Mouse (Mus musculus): Measurements from ENCODE around the gene Vil1. TPM values are rescaled to one million over a fixed set of nuclear protein-coding genes. Genes with fewer than 3 reads are reported as not detected.

Gene Vil1
- polyA plus RNA-seq, 1 experiment = not detected

GRCm38 (mm10) chr1:74437702-74438427 lies 28.7 kb downstream of the Vil1 start:
- Histone ChIP-seq H3K9me3 (no peaks in the 10 kb centered on the region), H3K4me1 (peaks cover 4% of the 10 kb centered on the region), H3K4me3 (replicated peaks) (no peak overlapping the region), H3K27me3 (replicated peaks) (no peaks in the 10 kb centered on the region), H3K36me3 (replicated peaks; ENCODE audit: low read length) (peaks cover 82% of the 10 kb centered on the region)
- TF ChIP-seq FLI1 (IDR thresholded peaks at IDR 0.05; ENCODE audit: low read length) = no peak
- TF ChIP-seq GATA1 (IDR thresholded peaks at IDR 0.05; ENCODE audit: borderline replicate concordance, low read length) = no peak

GRCm38 (mm10) chr1:74439166-74439876 lies 30.1 kb downstream of the Vil1 start:
- Histone ChIP-seq H3K36me3 (replicated peaks; ENCODE audit: low read length) (peaks cover 85% of the 10 kb centered on the region), H3K4me3 (replicated peaks) (no peak overlapping the region), H3K9me3 (no peaks in the 10 kb centered on the region), H3K4me1 (peaks cover 4% of the 10 kb centered on the region), H3K27me3 (replicated peaks) (no peaks in the 10 kb centered on the region)
- no peak for TF ChIP-seq GATA1 (IDR thresholded peaks at IDR 0.05; ENCODE audit: borderline replicate concordance, low read length)
- TF ChIP-seq FLI1 (IDR thresholded peaks at IDR 0.05; ENCODE audit: low read length) = no peak

- TF ChIP-seq GATA1 (IDR thresholded peaks at IDR 0.05; ENCODE audit: borderline replicate concordance, low read length) (no peak), FLI1 (IDR thresholded peaks at IDR 0.05; ENCODE audit: low read length) (no peak)
- Histone ChIP-seq H3K36me3 (replicated peaks; ENCODE audit: low read length) (peaks cover 80% of the 10 kb centered on the region), H3K4me1 (no peaks in the 10 kb centered on the region), H3K9me3 (no peaks in the 10 kb centered on the region), H3K4me3 (replicated peaks) (no peak overlapping the region), H3K27me3 (replicated peaks) (no peaks in the 10 kb centered on the region)
These were observed 35.4 kb downstream of the Vil1 start for GRCm38 (mm10) chr1:74444538-74444937.

- Histone ChIP-seq H3K36me3 (replicated peaks; ENCODE audit: low read length) (peaks cover 80% of the 10 kb centered on the region), H3K27me3 (replicated peaks) (no peaks in the 10 kb centered on the region), H3K4me3 (replicated peaks) (no peak overlapping the region), H3K9me3 (no peaks in the 10 kb centered on the region), H3K4me1 (peaks cover 4% of the 10 kb centered on the region; the same call in 1 of the 2 replicates)
- TF ChIP-seq FLI1 (IDR thresholded peaks at IDR 0.05; ENCODE audit: low read length) (no peak), GATA1 (IDR thresholded peaks at IDR 0.05; ENCODE audit: borderline replicate concordance, low read length) (no peak)
These were observed 43.5 kb downstream of the Vil1 start for GRCm38 (mm10) chr1:74452611-74453045.

GRCm38 (mm10) chr1:74460273-74460672 lies 51.1 kb downstream of the Vil1 start:
- peaks cover 82% of the 10 kb centered on the region for H3K36me3 ChIP-seq (replicated peaks; ENCODE audit: low read length)
- TF ChIP-seq FLI1 (IDR thresholded peaks at IDR 0.05; ENCODE audit: low read length) = no peak
- no peak for TF ChIP-seq GATA1 (IDR thresholded peaks at IDR 0.05; ENCODE audit: borderline replicate concordance, low read length)
- H3K4me3 ChIP-seq (replicated peaks) = no peak overlapping the region

More at GRCm38 (mm10) chr1:74460273-74460672, 51.1 kb downstream of the Vil1 start:
- Histone ChIP-seq H3K4me1 (no peaks in the 10 kb centered on the region), H3K9me3 (no peaks in the 10 kb centered on the region), H3K27me3 (replicated peaks) (no peaks in the 10 kb centered on the region)

Other genes starting within 250 kb of the Vil1 start
- gene Cxcr1, start 214.7 kb upstream of the Vil1 start, polyA plus RNA-seq (2012; ENCODE audit: insufficient read depth, low replicate concordance) = not detected in 2 replicates
- 817 and 1,833 TPM in 2 replicates for gene Arpc2, start 173.3 kb upstream of the Vil1 start, polyA plus RNA-seq (2012; ENCODE audit: insufficient read depth, low replicate concordance)
- 0.28 TPM in 1 of 2 replicates, not detected in the other for gene Gpbar1, start 130.8 kb upstream of the Vil1 start, polyA plus RNA-seq (2012; ENCODE audit: insufficient read depth, low replicate concordance)
- 180 and 228 TPM in 2 replicates for gene Aamp, start 124.6 kb upstream of the Vil1 start, polyA plus RNA-seq (2012; ENCODE audit: insufficient read depth, low replicate concordance)
- gene Pnkd, start 124.4 kb upstream of the Vil1 start, polyA plus RNA-seq (2012; ENCODE audit: insufficient read depth, low replicate concordance) = 113 and 116 TPM in 2 replicates
- gene Tmbim1, start 103.8 kb upstream of the Vil1 start, polyA plus RNA-seq (2012; ENCODE audit: insufficient read depth, low replicate concordance) = 128 and 140 TPM in 2 replicates
- gene Catip, start 47.3 kb upstream of the Vil1 start, polyA plus RNA-seq (2012; ENCODE audit: insufficient read depth, low replicate concordance) = 0.59 TPM in 1 of 2 replicates, not detected in the other
- 6.3 and 57.9 TPM in 2 replicates for gene Slc11a1, start 34.2 kb upstream of the Vil1 start, polyA plus RNA-seq (2012; ENCODE audit: insufficient read depth, low replicate concordance)
- 33.8 and 117 TPM in 2 replicates for gene Ctdsp1, start 17.9 kb upstream of the Vil1 start, polyA plus RNA-seq (2012; ENCODE audit: insufficient read depth, low replicate concordance)
- gene Cnot9, start 96.7 kb downstream of the Vil1 start, polyA plus RNA-seq (2012; ENCODE audit: insufficient read depth, low replicate concordance) = 7.3 and 10.2 TPM in 2 replicates
- gene Plcd4, start 133.5 kb downstream of the Vil1 start, polyA plus RNA-seq (2012; ENCODE audit: insufficient read depth, low replicate concordance) = not detected in 2 replicates
- gene Usp37, start 134.9 kb downstream of the Vil1 start, polyA plus RNA-seq (2012; ENCODE audit: insufficient read depth, low replicate concordance) = 0.17 TPM in 1 of 2 replicates, not detected in the other
- 2.0 and 2.2 TPM in 2 replicates for gene Zfp142, start 178.9 kb downstream of the Vil1 start, polyA plus RNA-seq (2012; ENCODE audit: insufficient read depth, low replicate concordance)
- gene Bcs1l, start 178.9 kb downstream of the Vil1 start, polyA plus RNA-seq (2012; ENCODE audit: insufficient read depth, low replicate concordance) = 1.5 and 2.7 TPM in 2 replicates
- gene Rnf25, start 192.0 kb downstream of the Vil1 start, polyA plus RNA-seq (2012; ENCODE audit: insufficient read depth, low replicate concordance) = 14.9 and 27.3 TPM in 2 replicates
- gene Stk36, start 192.1 kb downstream of the Vil1 start, polyA plus RNA-seq (2012; ENCODE audit: insufficient read depth, low replicate concordance) = 0.12 TPM in 1 of 2 replicates, not detected in the other